Mouse (Mus musculus): ENCODE data around the gene Tepsin. TPM values are rescaled to one million over a fixed set of nuclear protein-coding genes. Genes with fewer than 3 reads are reported as not detected.
A peak's percentile ranks its signal among the peaks of the same experiment; 100 is the strongest.

The Tepsin gene
- polyA plus RNA-seq, 1 experiment from 2014 or later: 13.2 TPM

GRCm38 (mm10) chr11:120109558-120110210 is 11.2 kb upstream of the Tepsin start:
- Histone ChIP-seq H3K4me2 (no peak overlapping the region), H3K9me3 (replicated peaks) (no peaks in the 10 kb centered on the region), H3K4me1 (replicated peaks) (peaks cover 35% of the 10 kb centered on the region), H3K27me3 (no peaks in the 10 kb centered on the region), H3K27ac (no peak overlapping the region), H3K36me3 (peaks cover 44% of the 10 kb centered on the region), H3K4me3 (no peak overlapping the region), H3K9ac (no peak overlapping the region)
- WGBS: 83% methylated on average over 14 of the region's 14 CpGs
- ATAC-seq (replicated peaks; ENCODE audit: insufficient number of reproducible peaks, insufficient read depth, low FRiP score, low read depth): no peak

GRCm38 (mm10) chr11:120107796-120108195 is 9.3 kb upstream of the Tepsin start:
- Histone ChIP-seq H3K9ac (no peak overlapping the region), H3K4me3 (no peak overlapping the region), H3K27ac (no peak overlapping the region), H3K4me2 (no peak overlapping the region), H3K4me1 (replicated peaks) (peaks cover 30% of the 10 kb centered on the region), H3K9me3 (replicated peaks) (no peaks in the 10 kb centered on the region), H3K36me3 (peaks cover 45% of the 10 kb centered on the region), H3K27me3 (no peaks in the 10 kb centered on the region)
- 83% methylated on average over 9 of the region's 9 CpGs for WGBS
- ATAC-seq (replicated peaks; ENCODE audit: insufficient number of reproducible peaks, insufficient read depth, low FRiP score, low read depth): no peak

- Histone ChIP-seq H3K27me3 (no peaks in the 10 kb centered on the region), H3K4me3 (no peak overlapping the region), H3K4me1 (replicated peaks) (peaks cover 25% of the 10 kb centered on the region), H3K9ac (no peak overlapping the region), H3K27ac (no peak overlapping the region), H3K4me2 (no peak overlapping the region), H3K36me3 (peaks cover 45% of the 10 kb centered on the region), H3K9me3 (replicated peaks) (no peaks in the 10 kb centered on the region)
- no peak for ATAC-seq (replicated peaks; ENCODE audit: insufficient number of reproducible peaks, insufficient read depth, low FRiP score, low read depth)
- 79% methylated on average over 2 of the region's 2 CpGs for WGBS
Measured at GRCm38 (mm10) chr11:120107026-120107425, 8.5 kb upstream of the Tepsin start.

- Histone ChIP-seq H3K4me1 (replicated peaks) (peaks cover 23% of the 10 kb centered on the region), H3K27ac (no peak overlapping the region), H3K9ac (no peak overlapping the region), H3K4me3 (no peak overlapping the region), H3K36me3 (peaks cover 25% of the 10 kb centered on the region; the same call in 1 of the 2 replicates), H3K4me2 (no peak overlapping the region), H3K27me3 (no peaks in the 10 kb centered on the region), H3K9me3 (replicated peaks) (no peaks in the 10 kb centered on the region)
- WGBS: 80% methylated on average over 3 of the region's 3 CpGs
- ATAC-seq (replicated peaks; ENCODE audit: insufficient number of reproducible peaks, insufficient read depth, low FRiP score, low read depth): no peak
Measured at GRCm38 (mm10) chr11:120103431-120103997, 5.0 kb upstream of the Tepsin start.

- no peak overlapping the region for H3K4me3 ChIP-seq
- no peak for ATAC-seq (replicated peaks; ENCODE audit: insufficient number of reproducible peaks, insufficient read depth, low FRiP score, low read depth)
- H3K36me3 ChIP-seq: peaks cover 23% of the 10 kb centered on the region; the same call in 1 of the 2 replicates
- no peaks in the 10 kb centered on the region for H3K27me3 ChIP-seq
- no peak overlapping the region for H3K9ac ChIP-seq
- no peak overlapping the region for H3K4me2 ChIP-seq
- H3K9me3 ChIP-seq (replicated peaks): no peaks in the 10 kb centered on the region
- peaks cover 33% of the 10 kb centered on the region for H3K4me1 ChIP-seq (replicated peaks)
- WGBS: 1% methylated on average over 3 of the region's 3 CpGs
- peak overlapping the region; percentile 55 for H3K27ac ChIP-seq
Measured at GRCm38 (mm10) chr11:120101036-120101435, 2.5 kb upstream of the Tepsin start.

GRCm38 (mm10) chr11:120092817-120093591 is 5.5 kb downstream of the Tepsin start:
- peak; percentile 41 for ATAC-seq (replicated peaks; ENCODE audit: insufficient number of reproducible peaks, insufficient read depth, low FRiP score, low read depth)
- H3K9ac ChIP-seq: no peak overlapping the region
- H3K4me1 ChIP-seq (replicated peaks): peaks cover 8% of the 10 kb centered on the region
- no peak overlapping the region for H3K27ac ChIP-seq
- H3K9me3 ChIP-seq (replicated peaks): no peaks in the 10 kb centered on the region
- no peak overlapping the region for H3K4me3 ChIP-seq
- H3K4me2 ChIP-seq: no peak overlapping the region
- no peaks in the 10 kb centered on the region for H3K27me3 ChIP-seq
- H3K36me3 ChIP-seq: peaks cover 53% of the 10 kb centered on the region; the same call in 1 of the 2 replicates
- 73% methylated on average over 23 of the region's 23 CpGs for WGBS

- Histone ChIP-seq H3K4me1 (replicated peaks) (peaks cover 8% of the 10 kb centered on the region), H3K9ac (no peak overlapping the region), H3K27ac (no peak overlapping the region), H3K27me3 (no peaks in the 10 kb centered on the region), H3K36me3 (peaks cover 48% of the 10 kb centered on the region; the same call in 1 of the 2 replicates), H3K9me3 (replicated peaks) (no peaks in the 10 kb centered on the region), H3K4me2 (no peak overlapping the region), H3K4me3 (no peak overlapping the region)
- ATAC-seq (replicated peaks; ENCODE audit: insufficient number of reproducible peaks, insufficient read depth, low FRiP score, low read depth): no peak
- WGBS: 86% methylated on average over 4 of the region's 4 CpGs
Measured at GRCm38 (mm10) chr11:120090661-120091060, 7.9 kb downstream of the Tepsin start.

GRCm38 (mm10) chr11:120086702-120087152 is 11.8 kb downstream of the Tepsin start, which contains the start of gene Cep131:
Cep131 (minus strand) TSS chr11:120086827.
- Histone ChIP-seq H3K27me3 (no peaks in the 10 kb centered on the region), H3K4me2 (peak within 1 kb of the TSS; percentile 88), H3K36me3 (peaks cover 10% of the 10 kb centered on the region; the same call in 1 of the 2 replicates), H3K9me3 (replicated peaks) (no peaks in the 10 kb centered on the region), H3K4me1 (replicated peaks) (peaks cover 19% of the 10 kb centered on the region), H3K9ac (peak within 1 kb of the TSS; percentile 92), H3K4me3 (peak within 1 kb of the TSS; percentile 90), H3K27ac (peak within 1 kb of the TSS; percentile 66)
- ATAC-seq (replicated peaks; ENCODE audit: insufficient number of reproducible peaks, insufficient read depth, low FRiP score, low read depth): peak; percentile 99
- under 1% methylated on average over 42 of the region's 42 CpGs for WGBS

GRCm38 (mm10) chr11:120085891-120086627 is 12.5 kb downstream of the Tepsin start:
- Histone ChIP-seq H3K36me3 (peaks cover 5% of the 10 kb centered on the region; the same call in 1 of the 2 replicates), H3K9me3 (replicated peaks) (no peaks in the 10 kb centered on the region), H3K4me3 (peak overlapping the region; percentile 90), H3K4me2 (peak overlapping the region; percentile 88), H3K27ac (peak overlapping the region; percentile 66), H3K27me3 (no peaks in the 10 kb centered on the region), H3K4me1 (replicated peaks) (peaks cover 19% of the 10 kb centered on the region), H3K9ac (peak overlapping the region; percentile 92)
- under 1% methylated on average over 25 of the region's 25 CpGs for WGBS
- ATAC-seq (replicated peaks; ENCODE audit: insufficient number of reproducible peaks, insufficient read depth, low FRiP score, low read depth): peak; percentile 24

- Histone ChIP-seq H3K9me3 (replicated peaks) (no peaks in the 10 kb centered on the region), H3K27ac (no peak overlapping the region), H3K9ac (no peak overlapping the region), H3K36me3 (peaks cover 30% of the 10 kb centered on the region), H3K27me3 (no peaks in the 10 kb centered on the region), H3K4me1 (replicated peaks) (peaks cover 8% of the 10 kb centered on the region), H3K4me3 (no peak overlapping the region), H3K4me2 (no peak overlapping the region)
- WGBS: 86% methylated on average over 6 of the region's 6 CpGs
- no peak for ATAC-seq (replicated peaks; ENCODE audit: insufficient number of reproducible peaks, insufficient read depth, low FRiP score, low read depth)
Measured at GRCm38 (mm10) chr11:120080282-120080681, 18.2 kb downstream of the Tepsin start.

- H3K9ac ChIP-seq: no peak overlapping the region
- no peaks in the 10 kb centered on the region for H3K27me3 ChIP-seq
- no peak overlapping the region for H3K27ac ChIP-seq
- no peak overlapping the region for H3K4me2 ChIP-seq
- peaks cover 46% of the 10 kb centered on the region for H3K36me3 ChIP-seq
- ATAC-seq (replicated peaks; ENCODE audit: insufficient number of reproducible peaks, insufficient read depth, low FRiP score, low read depth): no peak
- 72% methylated on average over 3 of the region's 3 CpGs for WGBS
- H3K4me3 ChIP-seq: no peak overlapping the region
- H3K9me3 ChIP-seq (replicated peaks): no peaks in the 10 kb centered on the region
- H3K4me1 ChIP-seq (replicated peaks): no peaks in the 10 kb centered on the region
Measured at GRCm38 (mm10) chr11:120076191-120076590, 22.3 kb downstream of the Tepsin start.
